Mouse (Mus musculus) embryonic fibroblast, embryonic 13.5 days (primary cell): ENCODE measurements around the gene Fam160a1.

Source experiments
- CTCF ChIP-seq: IDR thresholded peaks from 2 replicates; pipeline ENCODE4 v1.5.1; 2011; ENCODE audit warnings: mild to moderate bottlenecking, control low read depth, low read length, moderate library complexity, borderline replicate concordance; ENCODE audit not compliant: insufficient read depth
- POLR2A ChIP-seq: IDR thresholded peaks from 2 replicates; pipeline ENCODE4 v1.6.1; 2011; ENCODE audit warnings: low read depth, mild to moderate bottlenecking, control low read depth, low read length, moderate library complexity

GRCm38 (mm10) chr3:85776707-85777106, 40.4 kb downstream of the Fam160a1 start:
- TF ChIP-seq CTCF (no peak), POLR2A (no peak)
